In the genomic region with DNA sequence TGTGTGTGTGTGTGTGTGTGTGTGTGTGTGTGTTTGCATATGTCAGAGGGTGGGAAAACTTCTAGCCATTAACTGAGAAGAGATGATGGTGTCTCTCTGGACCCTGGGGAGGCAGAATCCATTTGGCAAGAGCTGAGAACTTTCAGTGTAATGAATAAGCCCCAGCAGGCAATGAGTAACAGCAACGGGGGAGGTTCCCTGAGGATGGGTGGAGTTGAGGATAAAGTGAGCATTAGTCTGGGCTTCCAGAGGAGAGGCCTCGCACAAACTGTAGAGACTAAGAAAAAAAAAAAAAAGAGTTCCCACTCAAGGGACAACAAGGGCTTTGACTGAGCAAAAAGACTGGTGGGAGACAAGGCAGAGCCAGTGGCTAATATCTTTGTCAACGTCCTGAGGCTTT, we compare ENCODE assay signal across 27 mouse cellular contexts. TPM values are rescaled to one million over a fixed set of nuclear protein-coding genes. Genes with fewer than 3 reads are reported as not detected.
DNase-seq lines count a peak whose midpoint lies in the region; ATAC-seq lines count a peak whose summit lies in the region.
"Had no signal": no experiment of that assay in that cellular context is flagged by ENCODE, and none has a peak within 500 bp of the region (broad histone marks: within the 10 kb centered on the region; RNA-seq: fewer than 3 reads in every experiment).

No protein-coding gene starts in this region.

- H3K27me3 ChIP-seq in kidney, embryonic 15.5 days: peaks cover 81% of the 10 kb centered on the region
- peaks cover 34% of the 10 kb centered on the region for H3K27me3 ChIP-seq in forebrain, embryonic 14.5 days (replicated peaks; ENCODE audit: control insufficient read depth, insufficient read depth, low read length)

- no peak overlapping the region for H3K4me2 ChIP-seq in kidney, embryonic 15.5 days
- no peak overlapping the region for H3K4me2 ChIP-seq in forebrain, embryonic 14.5 days (ENCODE audit: low read length)
- H3K4me2 ChIP-seq: embryonic facial prominence, embryonic 15.5 days; heart, embryonic 13.5 days; limb, embryonic 12.5 days; liver, embryonic 11.5 days; stomach, embryonic 15.5 days had no signal

- H3K9me3 ChIP-seq in kidney, embryonic 15.5 days (replicated peaks): no peaks in the 10 kb centered on the region
- H3K9me3 ChIP-seq in forebrain, embryonic 14.5 days (replicated peaks; ENCODE audit: control insufficient read depth, low read length): no peaks in the 10 kb centered on the region
- H3K9me3 ChIP-seq: embryonic facial prominence, embryonic 15.5 days; heart, embryonic 13.5 days; limb, embryonic 12.5 days; midbrain, embryonic 10.5 days; stomach, embryonic 15.5 days had no signal

- no peak overlapping the region for H3K4me3 ChIP-seq in kidney, embryonic 15.5 days (replicated peaks)
- H3K4me3 ChIP-seq in forebrain, embryonic 14.5 days (ENCODE audit: low read depth, low read length): no peak overlapping the region
- H3K4me3 ChIP-seq: embryonic facial prominence, embryonic 15.5 days; heart, embryonic 13.5 days; limb, embryonic 12.5 days; midbrain, embryonic 10.5 days; stomach, embryonic 15.5 days had no signal

- H3K9ac ChIP-seq in kidney, embryonic 15.5 days: no peak overlapping the region
- no peak overlapping the region for H3K9ac ChIP-seq in forebrain, embryonic 14.5 days (ENCODE audit: low read length)
- H3K9ac ChIP-seq: embryonic facial prominence, embryonic 15.5 days; heart, embryonic 13.5 days; limb, embryonic 12.5 days; liver, postnatal 0 days; stomach, embryonic 15.5 days had no signal

- no peaks in the 10 kb centered on the region for H3K36me3 ChIP-seq in kidney, embryonic 15.5 days
- H3K36me3 ChIP-seq in forebrain, embryonic 14.5 days (ENCODE audit: control insufficient read depth, insufficient read depth, low read length): no peaks in the 10 kb centered on the region
- H3K36me3 ChIP-seq: embryonic facial prominence, embryonic 15.5 days; heart, embryonic 13.5 days; limb, embryonic 12.5 days; midbrain, embryonic 10.5 days; stomach, embryonic 15.5 days had no signal

- H3K4me1 ChIP-seq in kidney, embryonic 15.5 days: peaks cover 20% of the 10 kb centered on the region
- H3K4me1 ChIP-seq in forebrain, embryonic 14.5 days (ENCODE audit: control insufficient read depth, insufficient read depth, low read length): peaks cover 6% of the 10 kb centered on the region; the same call in 1 of the 2 replicates

- WGBS in kidney, embryonic 15.5 days: 23% methylated on average over 3 of the region's 3 CpGs
- WGBS in forebrain, embryonic 14.5 days: 11% methylated on average over 3 of the region's 3 CpGs

- peak; percentile 79 for DNase-seq in kidney, adult 11 months
- peak; percentile 20 for DNase-seq in fibroblast of lung, adult 2 months (ENCODE audit: low read depth)
- peak; percentile 55 for DNase-seq in kidney, postnatal 10 days
- DNase-seq in urinary bladder, postnatal 14 days (ENCODE audit: low spot score): no peak
- no peak for DNase-seq in retina, embryonic 14.5 days (ENCODE audit: low spot score)
- DNase-seq in forebrain, embryonic 14.5 days (ENCODE audit: low spot score): no peak
- DNase-seq: adrenal gland, postnatal 25 days; cerebellum, adult 11-12 months; cerebellum, postnatal 25 days; gastrocnemius, postnatal 14 days; heart, adult 11 months; heart, postnatal 14 days; liver, postnatal 0 days; lung, postnatal 10 days; thymus, postnatal 25 days had no signal

- ATAC-seq in kidney, embryonic 15.5 days (replicated peaks; ENCODE audit: low FRiP score): no peak
- ATAC-seq in forebrain, embryonic 14.5 days: no peak
- ATAC-seq: forebrain, embryonic 16.5 days; hindbrain, postnatal 0 days; intestine, embryonic 16.5 days; liver, postnatal 0 days had no signal

- no peak overlapping the region for H3K27ac ChIP-seq in kidney, embryonic 15.5 days
- H3K27ac ChIP-seq in forebrain, embryonic 14.5 days (ENCODE audit: low read depth, low read length): no peak overlapping the region
- H3K27ac ChIP-seq: embryonic facial prominence, embryonic 15.5 days; heart, embryonic 13.5 days; hindbrain, postnatal 0 days; limb, embryonic 12.5 days; midbrain, embryonic 10.5 days; stomach, embryonic 15.5 days had no signal

RNA-seq across cellular contexts. Expression of gene 6430628N08Rik, which starts 3.8 kb away (rescaled TPM):
- polyA plus RNA-seq in kidney, embryonic 15.5 days (2015; fragmentation: Nextera tagmentation; extraction: Ambion mirVana): not detected in 2 replicates
- not detected in 2 replicates for polyA plus RNA-seq in forebrain, embryonic 14.5 days (2014; fragmentation: Nextera tagmentation; extraction: Ambion mirVana)
- polyA plus RNA-seq: heart, embryonic 13.5 days; hindbrain, embryonic 11.5 days; intestine, embryonic 16.5 days; liver, embryonic 11.5 days; liver, postnatal 0 days; neural tube, embryonic 14.5 days; stomach, embryonic 15.5 days had no signal

RNA-seq across cellular contexts. Expression of gene Kncn, which starts 10.1 kb away (rescaled TPM):
- 0.08 TPM in 1 of 2 replicates, not detected in the other for polyA plus RNA-seq in kidney, embryonic 15.5 days (2015; fragmentation: Nextera tagmentation; extraction: Ambion mirVana)
- 0.31 TPM in 1 of 2 replicates, not detected in the other for polyA plus RNA-seq in forebrain, embryonic 14.5 days (2014; fragmentation: Nextera tagmentation; extraction: Ambion mirVana)
- polyA plus RNA-seq: embryonic facial prominence, embryonic 15.5 days; heart, embryonic 13.5 days; hindbrain, embryonic 11.5 days; intestine, embryonic 16.5 days; limb, embryonic 12.5 days; liver, embryonic 11.5 days; liver, postnatal 0 days; stomach, embryonic 15.5 days had no signal

RNA-seq across cellular contexts. Expression of gene Dmbx1, which starts 45.4 kb away (rescaled TPM):
- polyA plus RNA-seq in kidney, embryonic 15.5 days (2015; fragmentation: Nextera tagmentation; extraction: Ambion mirVana): not detected in 2 replicates
- 0.05 TPM in 2 replicates for polyA plus RNA-seq in forebrain, embryonic 14.5 days (2014; fragmentation: Nextera tagmentation; extraction: Ambion mirVana)
- polyA plus RNA-seq: forebrain, embryonic 16.5 days; heart, embryonic 13.5 days; intestine, embryonic 16.5 days; liver, embryonic 11.5 days; liver, postnatal 0 days had no signal

RNA-seq across cellular contexts. Expression of gene Mknk1, which starts 55.3 kb away (rescaled TPM):
- 23.4 and 25.6 TPM in 2 replicates for polyA plus RNA-seq in kidney, embryonic 15.5 days (2015; fragmentation: Nextera tagmentation; extraction: Ambion mirVana)
- 19.6 and 20.0 TPM in 2 replicates for polyA plus RNA-seq in forebrain, embryonic 14.5 days (2014; fragmentation: Nextera tagmentation; extraction: Ambion mirVana)

Comparison
In these comparisons a context has a peak if more than half of its experiments do, and no peak if none do; other contexts are left out.
1. DNase-seq: peak in kidney, adult 11 months (single experiment), fibroblast of lung, adult 2 months (single experiment) and kidney, postnatal 10 days (single experiment); none in urinary bladder, postnatal 14 days (single experiment), retina, embryonic 14.5 days (single experiment) and forebrain, embryonic 14.5 days (single experiment).